Mouse (Mus musculus) cerebellum, adult (tissue): Measurements from ENCODE around the gene Lsmem1.
"Not testable (repeated sequence)": the region's sequence is repeated elsewhere in the genome, so short reads cannot be mapped to it uniquely, and the experiment has no call there.

Experiments
- ATAC-seq: cut with Nextera tagmentation; 2 replicates; pipeline ENCODE4 v1.9.2; 2017; ENCODE audit warnings: mild to moderate bottlenecking, moderate library complexity, mixed read lengths; ENCODE audit not compliant: insufficient number of reproducible peaks, low FRiP score, low TSS enrichment

Lsmem1 gene

GRCm38 (mm10) chr12:40214888-40215876 is 15.9 kb upstream of the Lsmem1 start:
- ATAC-seq = no peak

DNA sequence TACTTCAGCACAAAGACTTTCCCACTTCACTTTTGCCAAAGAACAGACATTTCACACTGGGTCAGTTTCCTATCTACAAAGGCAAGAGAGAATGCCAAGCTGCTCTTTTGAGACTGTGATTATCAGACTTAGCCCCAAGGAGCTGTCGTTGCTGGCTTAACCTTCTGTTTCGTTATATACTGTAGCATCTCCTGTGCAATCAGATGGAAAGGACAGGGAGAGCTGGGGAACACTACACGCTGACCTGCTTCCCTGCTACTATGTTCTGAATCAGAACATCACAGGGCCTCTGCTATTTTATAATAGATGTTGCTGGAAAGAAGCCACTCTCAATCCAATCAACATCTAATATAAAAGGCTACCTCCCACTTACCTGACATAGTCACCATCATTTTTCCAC is 9.8 kb upstream of the Lsmem1 start:
- ATAC-seq = 0 out of 2 replicates have a peak, but pooled peaks have one; percentile 58

DNA sequence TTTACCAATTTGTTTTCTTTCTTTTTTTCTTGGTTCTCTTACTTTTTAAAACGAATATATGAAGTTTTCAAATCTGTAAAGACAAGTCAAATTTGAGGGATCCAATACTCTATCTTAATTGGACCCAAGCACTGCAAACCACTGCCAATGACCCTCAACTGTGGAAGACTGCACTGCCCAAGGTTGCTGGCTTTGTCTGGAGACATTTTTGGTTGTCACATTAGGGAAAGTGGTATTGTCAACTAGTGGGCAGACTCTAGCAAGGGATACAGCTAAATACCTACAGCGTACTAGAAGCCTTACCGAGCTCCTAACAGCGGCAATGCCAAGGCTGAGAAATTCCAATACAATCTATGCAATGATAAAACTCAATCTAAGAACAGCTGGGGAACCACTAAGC is 8.6 kb upstream of the Lsmem1 start:
- ATAC-seq = no peak

DNA sequence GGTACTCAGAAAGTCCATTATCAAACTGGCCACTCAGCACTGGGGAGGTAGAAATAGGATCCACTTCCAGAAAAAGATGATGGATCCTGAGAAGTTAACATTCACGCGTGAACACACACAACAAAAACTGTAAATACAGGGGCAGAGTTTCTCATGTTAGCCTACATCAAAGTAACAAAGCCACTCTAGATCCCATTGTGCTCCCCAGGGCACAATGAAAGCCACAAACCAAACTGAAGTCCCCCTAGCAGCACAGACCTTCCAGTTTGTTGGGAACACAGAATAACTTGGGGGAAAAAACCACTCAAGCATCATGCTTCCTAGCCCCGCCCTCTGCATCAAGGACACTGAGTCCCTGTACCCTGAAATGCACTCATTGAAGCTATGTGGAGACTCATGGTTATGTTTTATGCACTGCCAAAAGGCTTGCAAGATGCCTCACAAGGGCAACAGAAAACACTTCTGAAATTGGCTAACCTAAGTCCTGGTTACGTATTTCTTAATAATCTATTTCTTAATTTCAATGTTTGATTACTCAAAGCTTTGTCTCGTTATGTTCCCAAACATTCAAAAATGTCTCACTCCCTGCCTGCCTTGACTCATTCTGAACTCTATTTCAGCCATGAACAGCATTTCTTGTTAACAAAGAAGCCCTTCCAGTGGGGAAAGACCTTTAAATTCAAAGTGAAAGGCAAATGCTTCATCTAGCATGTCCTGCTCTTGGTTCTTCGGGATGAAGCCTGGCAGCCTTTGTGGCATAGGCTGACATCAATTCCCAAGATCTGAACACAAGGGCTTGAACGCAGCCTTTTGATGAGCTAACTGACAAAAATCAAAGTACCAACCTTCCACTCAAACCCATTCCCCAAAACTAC is 3.1 kb upstream of the Lsmem1 start:
- no peak for ATAC-seq

DNA sequence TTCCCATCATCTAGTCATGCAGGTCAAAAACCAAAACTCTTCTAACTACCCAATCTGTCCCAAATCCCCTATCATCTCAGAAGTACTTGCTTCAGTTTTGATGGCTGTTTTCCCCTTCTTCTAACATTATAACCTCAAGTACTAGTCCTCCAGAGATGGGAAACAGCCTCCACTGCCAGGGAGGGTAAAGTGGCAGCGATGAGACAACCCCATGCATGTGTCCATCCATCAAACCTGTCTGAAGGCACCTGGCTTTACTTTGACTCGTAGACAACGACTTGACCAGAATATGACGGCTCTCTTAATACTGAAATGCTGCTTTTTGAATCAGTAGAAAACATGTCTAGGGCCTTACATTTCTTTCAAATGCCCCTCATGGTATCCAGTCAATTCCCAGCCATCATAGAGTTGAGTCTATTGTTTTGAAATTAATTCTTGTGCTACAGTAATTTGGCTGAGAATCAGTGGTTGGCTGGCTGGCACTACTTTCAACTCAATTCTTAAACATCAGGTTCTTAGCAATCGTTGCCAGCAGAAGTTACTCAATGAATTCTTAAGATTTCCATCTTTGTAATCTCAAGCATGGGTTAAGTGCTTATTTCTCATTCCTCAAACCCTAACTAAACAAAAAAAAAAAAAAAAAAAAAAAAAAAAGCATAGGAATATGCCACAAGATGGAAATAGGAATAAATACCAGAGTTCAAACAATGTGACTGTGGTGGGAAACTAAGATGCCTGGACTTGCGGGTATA is 1.4 kb upstream of the Lsmem1 start:
- ATAC-seq = no peak

- ATAC-seq = no peak
Measured at GRCm38 (mm10) chr12:40199795-40200402, 609 bp upstream of the Lsmem1 start.

GRCm38 (mm10) chr12:40198427-40198826 is 863 bp downstream of the Lsmem1 start:
- peak; percentile 52; the same call in 1 of the 2 replicates for ATAC-seq

GRCm38 (mm10) chr12:40198019-40198418 is 1.3 kb downstream of the Lsmem1 start:
- ATAC-seq = no peak

DNA sequence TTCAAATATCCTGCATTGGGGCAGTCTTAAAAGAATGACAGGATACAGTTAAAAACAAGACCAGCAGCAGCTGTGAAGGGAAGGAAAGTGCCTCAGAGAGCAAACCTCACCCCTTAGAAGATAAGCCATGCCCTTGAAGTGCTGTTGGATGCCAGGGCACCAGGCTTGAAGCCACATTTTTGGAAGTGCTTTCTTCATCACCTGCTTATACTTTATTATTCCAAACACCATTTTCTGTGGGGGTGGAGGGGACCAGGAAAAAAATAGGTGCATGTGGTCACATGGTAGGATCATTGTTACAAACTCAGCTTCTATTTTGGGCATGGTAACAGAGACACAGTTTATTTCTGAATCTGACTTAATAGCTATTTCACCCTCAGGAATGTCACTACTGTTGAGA is 1.8 kb downstream of the Lsmem1 start:
- ATAC-seq = no peak

- ATAC-seq = no peak
Measured at GRCm38 (mm10) chr12:40185474-40185873, 13.8 kb downstream of the Lsmem1 start.

GRCm38 (mm10) chr12:40177089-40177488 is 22.2 kb downstream of the Lsmem1 start:
- no peak for ATAC-seq

DNA sequence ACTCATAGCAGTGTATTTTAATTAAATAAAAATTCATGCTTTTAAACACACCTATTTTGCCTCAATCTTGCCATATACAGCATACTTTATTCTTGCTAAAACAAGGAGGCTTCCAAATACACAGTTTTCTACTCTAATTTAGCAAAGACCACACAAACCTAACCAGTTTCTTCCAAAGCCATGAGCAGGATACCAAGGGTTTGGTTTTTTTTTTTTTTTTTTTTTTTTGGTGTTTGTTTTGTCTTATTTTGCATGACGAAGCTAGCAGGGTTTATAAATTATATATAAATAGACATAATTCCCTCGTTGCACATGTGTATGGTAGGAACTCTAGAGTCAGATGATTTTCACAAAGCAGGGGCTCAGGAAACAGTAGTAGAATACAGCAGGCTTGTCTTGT is 23.1 kb downstream of the Lsmem1 start:
- ATAC-seq = no peak

DNA sequence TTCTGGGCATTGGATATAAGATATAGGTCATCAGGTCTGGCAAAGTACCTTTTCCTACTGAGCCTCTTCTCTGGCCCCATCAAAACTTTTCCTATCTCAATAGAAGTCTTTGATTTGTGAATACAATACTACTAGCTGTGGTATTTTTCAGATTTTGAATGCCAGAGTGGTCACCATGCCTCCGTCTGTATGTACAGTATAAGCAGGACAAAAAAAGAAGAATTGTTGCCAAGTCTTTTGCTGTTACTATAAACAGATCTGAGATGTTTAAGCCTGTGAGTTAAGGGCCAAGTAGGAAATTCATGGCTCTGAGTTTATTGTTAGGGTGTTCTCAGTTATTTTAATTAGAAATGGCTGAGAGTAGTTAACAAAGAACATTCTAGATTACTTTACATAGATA is 24.1 kb downstream of the Lsmem1 start:
- not testable (repeated sequence) for ATAC-seq

DNA sequence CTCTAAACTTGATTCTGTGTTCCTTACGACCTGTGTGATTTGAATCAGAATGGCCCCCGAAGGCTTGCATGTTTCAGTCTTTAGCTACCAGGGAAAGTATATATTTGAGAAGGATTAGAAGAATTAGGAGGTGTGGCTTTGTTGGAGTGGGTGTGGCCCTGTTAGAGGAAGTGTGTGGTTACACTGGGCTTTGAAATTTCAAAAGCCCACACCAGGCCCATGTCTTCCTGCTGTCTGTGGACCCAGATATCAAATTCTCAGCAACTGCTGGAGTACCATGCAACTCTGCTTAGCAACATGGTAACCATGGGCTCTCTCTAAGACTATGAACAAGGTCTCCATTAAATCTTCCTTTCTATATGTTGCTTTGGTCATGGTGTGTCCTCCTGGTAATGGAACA is 27.7 kb downstream of the Lsmem1 start:
- ATAC-seq = no peak

DNA sequence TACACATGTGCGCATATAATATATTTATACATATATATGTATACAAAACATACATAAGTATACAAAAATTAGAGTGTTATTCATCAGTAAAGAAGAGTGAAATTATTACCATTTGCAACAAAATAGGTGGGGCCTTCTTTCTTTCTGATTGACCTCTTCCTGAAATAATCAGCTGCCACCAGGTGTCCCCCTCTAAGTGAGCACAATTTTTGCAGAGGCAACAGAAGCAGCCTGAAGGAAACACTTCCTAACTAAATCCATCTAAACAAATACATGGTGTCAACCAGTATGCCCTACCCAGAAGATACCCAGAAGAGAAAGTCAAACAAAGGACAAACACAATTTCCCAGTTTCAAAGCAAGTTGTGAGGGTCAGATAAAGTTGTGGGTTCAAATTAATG is 29.6 kb downstream of the Lsmem1 start:
- ATAC-seq = no peak

GRCm38 (mm10) chr12:40164621-40165020 is 34.7 kb downstream of the Lsmem1 start:
- peak; percentile 70 for ATAC-seq

- no peak for ATAC-seq
Measured at GRCm38 (mm10) chr12:40160777-40161176, 38.5 kb downstream of the Lsmem1 start.

GRCm38 (mm10) chr12:40154188-40154587 is 45.1 kb downstream of the Lsmem1 start:
- ATAC-seq = no peak

- no peak for ATAC-seq
Measured at GRCm38 (mm10) chr12:40152353-40153069, 46.8 kb downstream of the Lsmem1 start.
